Mouse (Mus musculus) intestine, embryonic 16.5 days (tissue): ENCODE results near the gene Krtap13-1. TPM values are rescaled to one million over a fixed set of nuclear protein-coding genes. Genes with fewer than 3 reads are reported as not detected.

Experiments
- polyA plus RNA-seq: library from polyadenylated mRNA; unstranded; fragments of >200 nt; fragmentation: Nextera tagmentation; extraction: Ambion mirVana; gene quantifications from 2 replicates; pipeline ENCODE4 v1.2.1, GENCODE M21; 2015

Krtap13-1 gene
- polyA plus RNA-seq, 1 experiment from 2014 or later, result not detected

Other genes with a start within 250 kb of the Krtap13-1 start
- not detected in 2 replicates for gene Cldn17, start 221.9 kb upstream of the Krtap13-1 start, polyA plus RNA-seq
- gene Cldn8, start 165.7 kb upstream of the Krtap13-1 start, polyA plus RNA-seq, result 107 and 111 TPM in 2 replicates
- not detected in 2 replicates for gene Krtap24-1, start 116.6 kb upstream of the Krtap13-1 start, polyA plus RNA-seq
- not detected in 2 replicates for gene 2310079G19Rik, start 101.2 kb upstream of the Krtap13-1 start, polyA plus RNA-seq
- 0.28 TPM in 1 of 2 replicates, not detected in the other for gene Krtap26-1, start 81.1 kb upstream of the Krtap13-1 start, polyA plus RNA-seq
- not detected in 2 replicates for gene Krtap27-1, start 57.2 kb upstream of the Krtap13-1 start, polyA plus RNA-seq
- gene 2310061N02Rik, start 20.9 kb upstream of the Krtap13-1 start, polyA plus RNA-seq, result not detected in 2 replicates
- gene Krtap13, start 22.8 kb downstream of the Krtap13-1 start, polyA plus RNA-seq, result 0.21 TPM in 1 of 2 replicates, not detected in the other
- gene 2310034C09Rik, start 30.0 kb downstream of the Krtap13-1 start, polyA plus RNA-seq, result 0.34 TPM in 1 of 2 replicates, not detected in the other
- not detected in 2 replicates for gene 2310057N15Rik, start 45.3 kb downstream of the Krtap13-1 start, polyA plus RNA-seq
- not detected in 2 replicates for gene Gm5965, start 49.0 kb downstream of the Krtap13-1 start, polyA plus RNA-seq
- not detected in 2 replicates for gene Gm20741, start 83.4 kb downstream of the Krtap13-1 start, polyA plus RNA-seq
- gene Krtap15, start 91.4 kb downstream of the Krtap13-1 start, polyA plus RNA-seq, result not detected in 2 replicates
- gene Krtap14, start 97.3 kb downstream of the Krtap13-1 start, polyA plus RNA-seq, result not detected in 2 replicates
- not detected in 2 replicates for gene Krtap19-1, start 140.5 kb downstream of the Krtap13-1 start, polyA plus RNA-seq
- gene Krtap19-2, start 145.4 kb downstream of the Krtap13-1 start, polyA plus RNA-seq, result not detected in 2 replicates
- not detected in 2 replicates for gene Krtap19-3, start 149.2 kb downstream of the Krtap13-1 start, polyA plus RNA-seq
- gene Krtap19-4, start 156.2 kb downstream of the Krtap13-1 start, polyA plus RNA-seq, result not detected in 2 replicates
- gene Krtap19-5, start 167.6 kb downstream of the Krtap13-1 start, polyA plus RNA-seq, result not detected in 2 replicates
- gene Krtap19-9b, start 203.4 kb downstream of the Krtap13-1 start, polyA plus RNA-seq, result not detected in 2 replicates
- gene Krtap16-3, start 234.0 kb downstream of the Krtap13-1 start, polyA plus RNA-seq, result not detected in 2 replicates